Mouse (Mus musculus) G1E (cell line): Measurements from ENCODE around the gene Nodal. TPM values are rescaled to one million over a fixed set of nuclear protein-coding genes. Genes with fewer than 3 reads are reported as not detected.

Experiments used
- ATAC-seq: 2 replicates; pipeline ENCODE4 v1.8.0; 2016; ENCODE audit warnings: mild to moderate bottlenecking; ENCODE audit not compliant: insufficient number of reproducible peaks, poor library complexity, low FRiP score, severe bottlenecking; ENCODE audit errors: extremely low read depth
- DNase-seq: peaks from one replicate; pipeline ENCODE4 v3.0.0; 2012; ENCODE audit warnings: low spot score
- H3K27me3 ChIP-seq: 2 replicates; pipeline ENCODE4 v1.6.1; 2012; ENCODE audit warnings: mild to moderate bottlenecking, low read length, inconsistent platforms; ENCODE audit not compliant: insufficient read depth
- H3K36me3 ChIP-seq: replicated peaks from 2 replicates; pipeline ENCODE3; 2012; ENCODE audit warnings: mild to moderate bottlenecking, inconsistent platforms
- H3K4me1 ChIP-seq: 2 replicates; pipeline ENCODE4 v1.6.1; 2012; ENCODE audit warnings: low read depth, low read length, inconsistent platforms, mixed read lengths; ENCODE audit not compliant: insufficient read depth
- H3K4me3 ChIP-seq: 2 replicates; pipeline ENCODE4 v1.5.1; 2012; ENCODE audit warnings: low read depth, mild to moderate bottlenecking, inconsistent platforms, low read length, moderate library complexity, mixed read lengths
- H3K9me3 ChIP-seq: replicated peaks from 2 replicates; pipeline ENCODE4 v1.6.1; 2012; ENCODE audit warnings: inconsistent platforms
- CTCF ChIP-seq: IDR thresholded peaks from 2 replicates; pipeline ENCODE4 v1.5.1; 2012; ENCODE audit warnings: low read depth, low read length, inconsistent platforms, mixed read lengths
- GATA1 ChIP-seq: IDR thresholded peaks from 2 replicates; pipeline ENCODE4 v1.6.1; 2012; ENCODE audit warnings: borderline replicate concordance, low read length, inconsistent platforms, mixed read lengths
- GATA2 ChIP-seq: IDR thresholded peaks from 2 replicates; pipeline ENCODE4 v1.6.1; 2012; ENCODE audit warnings: low read depth, low read length, inconsistent platforms, borderline replicate concordance
- POLR2AphosphoS5 ChIP-seq: IDR thresholded peaks from 2 replicates; pipeline ENCODE4 v1.6.1; 2012; ENCODE audit warnings: low read depth, low read length, inconsistent platforms; ENCODE audit not compliant: insufficient replicate concordance
- TAL1 ChIP-seq: conservative IDR thresholded peaks from 2 replicates; pipeline ENCODE4 v1.6.1; 2012; ENCODE audit warnings: low read depth, low read length, inconsistent platforms, mixed read lengths
- polyA plus RNA-seq: library from polyadenylated mRNA; stranded (reverse); fragments of >175 nt; gene quantifications from 2 replicates; pipeline ENCODE4 v1.2.3, GENCODE M21; 2012
- total RNA-seq, 2 experiments: library from RNA; stranded (forward) in 1 of 2; stranded (reverse) in 1 of 2; fragments of 200-1000 nt in 1 of 2; fragments of >200 nt in 1 of 2; fragmentation: Nextera tagmentation in 1 of 2; gene quantifications; 2 replicates each; pipeline ENCODE4 v1.2.3; 2014 to 2017

Gene Nodal
- total and polyA plus RNA-seq, 3 experiments = not detected

DNA sequence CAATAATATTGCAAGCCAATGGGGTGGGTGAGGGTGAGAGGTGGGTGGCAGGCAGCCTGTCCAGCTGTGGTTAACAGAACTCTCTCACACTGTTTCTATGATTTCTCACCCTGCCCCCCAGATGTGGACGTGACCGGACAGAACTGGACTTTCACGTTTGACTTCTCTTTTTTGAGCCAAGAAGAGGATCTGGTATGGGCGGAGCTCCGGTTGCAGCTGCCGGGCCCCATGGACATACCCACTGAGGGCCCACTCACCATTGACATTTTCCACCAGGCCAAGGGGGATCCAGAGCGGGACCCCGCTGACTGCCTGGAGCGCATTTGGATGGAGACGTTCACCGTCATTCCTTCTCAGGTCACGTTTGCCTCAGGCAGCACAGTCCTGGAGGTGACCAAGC is 5.1 kb downstream of the Nodal start:
- H3K36me3 ChIP-seq = peaks cover 8% of the 10 kb centered on the region
- peaks cover 16% of the 10 kb centered on the region for H3K27me3 ChIP-seq
- no peak for TF ChIP-seq CTCF
- TF ChIP-seq GATA1 = no peak
- no peak for TF ChIP-seq TAL1
- TF ChIP-seq GATA2 = no peak
- no peak for TF ChIP-seq POLR2AphosphoS5
- no peak overlapping the region for H3K4me3 ChIP-seq
- ATAC-seq (no peak), DNase-seq (no peak)
- peaks cover 12% of the 10 kb centered on the region for H3K4me1 ChIP-seq
- no peaks in the 10 kb centered on the region for H3K9me3 ChIP-seq

DNA sequence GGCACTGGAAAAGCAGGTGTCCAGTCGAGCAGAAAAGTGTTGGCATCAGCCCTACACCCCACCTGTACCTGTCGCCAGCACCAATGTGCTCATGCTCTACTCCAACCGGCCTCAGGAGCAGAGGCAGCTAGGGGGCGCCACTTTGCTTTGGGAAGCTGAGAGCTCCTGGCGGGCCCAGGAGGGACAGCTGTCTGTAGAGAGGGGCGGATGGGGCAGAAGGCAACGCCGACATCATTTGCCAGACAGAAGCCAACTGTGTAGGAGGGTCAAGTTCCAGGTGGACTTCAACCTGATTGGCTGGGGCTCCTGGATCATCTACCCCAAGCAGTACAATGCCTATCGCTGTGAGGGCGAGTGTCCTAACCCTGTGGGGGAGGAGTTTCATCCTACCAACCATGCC is 5.5 kb downstream of the Nodal start:
- Histone ChIP-seq H3K4me3 (no peak overlapping the region), H3K9me3 (no peaks in the 10 kb centered on the region), H3K36me3 (peaks cover 9% of the 10 kb centered on the region), H3K4me1 (peaks cover 13% of the 10 kb centered on the region), H3K27me3 (peaks cover 14% of the 10 kb centered on the region)
- no peak for ATAC-seq
- TF ChIP-seq TAL1 (no peak), GATA1 (no peak), GATA2 (no peak), CTCF (no peak), POLR2AphosphoS5 (no peak)
- DNase-seq = no peak

DNA sequence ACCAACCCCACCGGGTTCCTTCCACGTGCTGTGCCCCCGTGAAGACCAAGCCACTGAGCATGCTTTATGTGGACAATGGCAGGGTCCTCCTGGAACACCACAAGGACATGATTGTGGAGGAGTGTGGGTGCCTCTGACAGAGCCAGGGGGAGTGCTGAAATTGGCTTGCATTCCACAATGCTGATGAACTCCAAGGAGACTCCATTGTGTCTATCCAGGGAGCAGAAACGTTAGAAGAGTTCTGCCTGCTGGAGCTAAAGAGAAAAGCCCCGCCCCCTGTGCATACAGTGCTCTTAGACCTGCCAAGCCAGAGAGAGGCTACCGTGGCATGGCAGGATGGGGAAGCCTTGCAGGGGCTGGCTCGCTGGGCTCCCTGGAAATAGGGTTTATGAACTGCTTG is 6.7 kb downstream of the Nodal start:
- no peak for TF ChIP-seq TAL1
- no peak for TF ChIP-seq CTCF
- no peak for TF ChIP-seq GATA2
- TF ChIP-seq GATA1 = no peak
- no peak for TF ChIP-seq POLR2AphosphoS5
- no peak overlapping the region for H3K4me3 ChIP-seq
- no peak for DNase-seq
- ATAC-seq = no peak
- peaks cover 13% of the 10 kb centered on the region for H3K4me1 ChIP-seq
- H3K27me3 ChIP-seq = peaks cover 3% of the 10 kb centered on the region
- no peaks in the 10 kb centered on the region for H3K9me3 ChIP-seq
- peaks cover 20% of the 10 kb centered on the region for H3K36me3 ChIP-seq

DNA sequence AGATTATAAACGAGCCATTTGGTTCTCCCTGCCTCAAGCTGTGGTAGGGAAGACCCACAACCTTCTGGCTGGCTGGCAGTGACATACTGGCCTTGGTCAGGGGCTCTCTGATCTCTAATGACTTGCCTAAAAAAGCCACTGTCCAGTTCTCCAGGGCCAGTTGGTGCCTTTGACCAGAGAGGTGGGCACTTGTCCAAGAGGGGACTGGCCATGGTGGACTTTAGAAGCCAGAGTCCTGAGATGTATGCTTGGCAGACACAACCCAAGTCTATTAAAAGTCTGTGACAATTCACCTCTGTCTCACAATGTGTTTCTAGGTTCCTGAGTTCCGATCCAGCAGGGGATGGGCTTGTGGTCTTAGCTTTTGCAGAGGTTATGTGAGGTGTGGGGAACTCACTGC is 7.3 kb downstream of the Nodal start:
- Histone ChIP-seq H3K4me1 (peaks cover 13% of the 10 kb centered on the region), H3K36me3 (peaks cover 26% of the 10 kb centered on the region), H3K9me3 (no peaks in the 10 kb centered on the region), H3K4me3 (no peak overlapping the region), H3K27me3 (no peaks in the 10 kb centered on the region)
- DNase-seq = no peak
- ATAC-seq = no peak
- TF ChIP-seq TAL1 = no peak
- TF ChIP-seq CTCF = no peak
- no peak for TF ChIP-seq GATA2
- no peak for TF ChIP-seq GATA1
- TF ChIP-seq POLR2AphosphoS5 = no peak

DNA sequence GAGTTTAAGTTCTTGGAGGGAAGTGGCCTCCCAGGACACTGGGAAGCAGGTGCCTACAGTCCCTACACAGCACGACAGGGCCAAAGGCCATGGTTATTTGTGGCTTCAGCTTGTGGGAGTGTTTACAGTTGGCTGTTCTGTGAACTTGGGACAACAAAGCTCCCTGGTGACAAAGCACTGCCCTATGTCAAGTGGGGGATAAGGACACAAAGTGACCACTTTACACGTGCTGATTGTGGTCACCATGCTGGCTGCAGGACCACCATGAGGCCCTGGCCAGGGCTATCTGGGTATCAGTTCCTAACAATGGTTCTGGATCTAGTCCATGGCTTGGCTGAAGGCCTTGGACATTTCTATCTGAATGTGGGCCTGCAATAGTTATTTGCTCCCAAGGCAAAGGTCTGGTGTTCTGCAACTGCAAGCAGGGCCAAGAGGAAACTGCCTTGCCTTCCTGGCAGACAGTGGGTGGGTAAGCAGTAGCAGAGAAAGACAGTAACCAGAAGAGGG is 8.5 kb downstream of the Nodal start:
- Histone ChIP-seq H3K4me3 (no peak overlapping the region), H3K27me3 (no peaks in the 10 kb centered on the region), H3K4me1 (peaks cover 13% of the 10 kb centered on the region), H3K9me3 (no peaks in the 10 kb centered on the region), H3K36me3 (peaks cover 38% of the 10 kb centered on the region)
- TF ChIP-seq TAL1 (no peak), GATA1 (no peak), POLR2AphosphoS5 (no peak), CTCF (no peak), GATA2 (no peak)
- ATAC-seq = no peak
- no peak for DNase-seq

DNA sequence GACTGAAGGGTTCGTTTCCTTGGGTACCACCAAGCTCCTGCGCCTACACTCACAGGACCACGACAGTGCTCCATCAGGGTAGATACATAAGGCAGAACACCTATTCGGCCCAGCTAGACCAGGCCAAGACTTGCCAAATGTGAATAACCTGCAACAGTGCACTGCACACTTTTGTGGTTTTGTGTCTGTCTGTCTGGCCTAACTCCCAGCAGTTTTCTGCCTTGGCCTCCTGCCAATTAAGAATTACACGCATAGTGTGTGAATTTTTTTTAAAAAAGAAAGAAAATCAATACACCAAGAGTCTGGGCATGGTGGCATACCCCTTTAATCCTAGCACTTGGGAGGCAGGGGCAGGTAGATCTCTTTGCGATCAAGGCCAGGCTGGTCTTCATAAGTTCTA is 10.2 kb downstream of the Nodal start:
- DNase-seq = no peak
- TF ChIP-seq GATA2 (no peak), POLR2AphosphoS5 (no peak), TAL1 (no peak), GATA1 (no peak), CTCF (no peak)
- H3K9me3 ChIP-seq = no peaks in the 10 kb centered on the region
- peaks cover 12% of the 10 kb centered on the region for H3K4me1 ChIP-seq
- H3K4me3 ChIP-seq = no peak overlapping the region
- H3K36me3 ChIP-seq = peaks cover 46% of the 10 kb centered on the region
- no peak for ATAC-seq
- no peaks in the 10 kb centered on the region for H3K27me3 ChIP-seq

DNA sequence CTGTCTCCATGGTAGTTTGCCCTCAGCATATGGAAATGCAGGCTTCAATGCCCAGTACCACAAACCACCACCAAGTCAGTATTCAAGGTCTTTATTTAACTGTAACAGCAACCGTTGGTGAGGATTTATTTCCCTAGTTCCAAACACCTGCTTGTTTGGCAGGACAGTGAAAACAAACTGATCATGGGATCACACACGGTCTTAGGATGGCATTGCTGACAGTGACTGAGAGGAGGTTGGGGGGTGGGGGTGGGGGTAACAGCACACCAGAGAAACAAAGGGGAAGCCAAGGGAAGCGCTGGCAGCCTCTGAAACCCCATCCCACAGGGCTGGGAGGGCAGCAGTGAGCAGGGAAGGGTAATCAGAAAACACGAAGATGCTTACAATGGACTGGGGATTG is 10.6 kb downstream of the Nodal start:
- H3K9me3 ChIP-seq = no peaks in the 10 kb centered on the region
- peaks cover 51% of the 10 kb centered on the region for H3K36me3 ChIP-seq
- DNase-seq (no peak), ATAC-seq (no peak)
- H3K4me1 ChIP-seq = peaks cover 7% of the 10 kb centered on the region; the same call in 1 of the 2 replicates
- no peak for TF ChIP-seq GATA2
- no peak for TF ChIP-seq POLR2AphosphoS5
- no peak for TF ChIP-seq TAL1
- no peak for TF ChIP-seq GATA1
- no peak for TF ChIP-seq CTCF
- no peaks in the 10 kb centered on the region for H3K27me3 ChIP-seq
- no peak overlapping the region for H3K4me3 ChIP-seq
